Mouse (Mus musculus) heart, embryonic 10.5 days (tissue): ENCODE measurements at regions not wholly inside any gene's neighbourhood (a gene's known extent, or its start where the extent isn't known, plus 50 kb on each side); places are given as distances from the start of the nearest gene placed in this dataset.

Experiments used
- DNase-seq: peaks from one replicate; pipeline ENCODE4 v3.0.0-alpha.2; 2017; ENCODE audit warnings: low spot score
- H3K27ac ChIP-seq: fragments of 300-500 bp; sonication (generic); 2 replicates; pipeline ENCODE4 v1.5.1; 2016; ENCODE audit warnings: mild to moderate bottlenecking
- H3K27me3 ChIP-seq: fragments of 300-500 bp; sonication (generic); 2 replicates; pipeline ENCODE4 v1.6.1; 2016; ENCODE audit warnings: mild to moderate bottlenecking; ENCODE audit not compliant: poor library complexity, insufficient read depth, severe bottlenecking
- H3K36me3 ChIP-seq: fragments of 300-500 bp; sonication (generic); 2 replicates; pipeline ENCODE4 v1.6.1; 2016; ENCODE audit warnings: mild to moderate bottlenecking, moderate library complexity
- H3K4me1 ChIP-seq: fragments of 300-500 bp; sonication (generic); 2 replicates; pipeline ENCODE4 v1.6.1; 2016; ENCODE audit warnings: mild to moderate bottlenecking
- H3K4me3 ChIP-seq: fragments of 300-500 bp; sonication (generic); 2 replicates; pipeline ENCODE4 v1.5.1; 2016; ENCODE audit warnings: mild to moderate bottlenecking, moderate library complexity
- H3K9me3 ChIP-seq: fragments of 300-500 bp; sonication (generic); 2 replicates; pipeline ENCODE4 v1.6.1; 2016; ENCODE audit warnings: mild to moderate bottlenecking, moderate library complexity
- WGBS: fragments of 180-500 bp; shearing (Covaris S2); methylation state at CpG from one replicate; pipeline ENCODE4 v1.1.7; 2016; 5-methylcytosine and 5-hydroxymethylcytosine counted together

- H3K4me3 ChIP-seq = no peak overlapping the region
- H3K4me1 ChIP-seq = peaks cover 10% of the 10 kb centered on the region; the same call in 1 of the 2 replicates
- WGBS = 76% methylated on average over 5 of the region's 5 CpGs
- DNase-seq = no peak
- H3K36me3 ChIP-seq = no peaks in the 10 kb centered on the region
- no peak overlapping the region for H3K27ac ChIP-seq
- peaks cover 36% of the 10 kb centered on the region for H3K27me3 ChIP-seq
- no peaks in the 10 kb centered on the region for H3K9me3 ChIP-seq
Observed at GRCm38 (mm10) chr6:100363683-100364082, 76.4 kb upstream of the Rybp start.

GRCm38 (mm10) chr6:100356617-100357399, 69.5 kb upstream of the Rybp start:
- WGBS = 66% methylated on average over 11 of the region's 11 CpGs
- no peaks in the 10 kb centered on the region for H3K36me3 ChIP-seq

DNA sequence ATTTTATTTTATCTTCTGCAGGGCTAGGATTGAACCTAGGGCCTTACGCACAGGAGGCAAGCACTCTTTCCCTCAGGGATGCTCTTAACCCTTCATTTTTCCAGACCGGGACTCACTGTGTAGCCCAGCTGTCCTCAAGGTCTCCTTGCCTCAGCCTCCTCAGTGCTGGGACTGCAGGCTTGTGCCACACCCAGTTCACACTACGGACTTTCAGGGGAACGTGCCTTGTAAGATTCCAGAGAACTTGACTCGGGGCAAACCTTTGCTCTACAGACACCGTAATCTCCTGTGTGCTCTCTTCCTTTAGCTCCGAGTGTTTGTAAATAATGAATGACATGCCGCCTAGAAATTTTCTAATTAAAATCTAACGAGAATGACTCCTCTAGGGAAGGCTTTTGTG, 68.6 kb upstream of the Rybp start:
- H3K9me3 ChIP-seq = no peaks in the 10 kb centered on the region
- no peak overlapping the region for H3K27ac ChIP-seq
- WGBS = 80% methylated on average over 9 of the region's 9 CpGs
- no peaks in the 10 kb centered on the region for H3K36me3 ChIP-seq
- no peak for DNase-seq
- H3K4me1 ChIP-seq = 0 out of 2 replicates have a peak, but pooled peaks cover 4% of the 10 kb centered on the region
- H3K4me3 ChIP-seq = no peak overlapping the region
- peaks cover 5% of the 10 kb centered on the region; the same call in 1 of the 2 replicates for H3K27me3 ChIP-seq

More at GRCm38 (mm10) chr6:100356617-100357399, 69.5 kb upstream of the Rybp start:
- H3K9me3 ChIP-seq = no peaks in the 10 kb centered on the region
- no peak overlapping the region for H3K27ac ChIP-seq
- 0 out of 2 replicates have a peak, but pooled peaks cover 4% of the 10 kb centered on the region for H3K4me1 ChIP-seq
- H3K4me3 ChIP-seq = no peak overlapping the region
- H3K27me3 ChIP-seq = peaks cover 5% of the 10 kb centered on the region; the same call in 1 of the 2 replicates
- DNase-seq = no peak

DNA sequence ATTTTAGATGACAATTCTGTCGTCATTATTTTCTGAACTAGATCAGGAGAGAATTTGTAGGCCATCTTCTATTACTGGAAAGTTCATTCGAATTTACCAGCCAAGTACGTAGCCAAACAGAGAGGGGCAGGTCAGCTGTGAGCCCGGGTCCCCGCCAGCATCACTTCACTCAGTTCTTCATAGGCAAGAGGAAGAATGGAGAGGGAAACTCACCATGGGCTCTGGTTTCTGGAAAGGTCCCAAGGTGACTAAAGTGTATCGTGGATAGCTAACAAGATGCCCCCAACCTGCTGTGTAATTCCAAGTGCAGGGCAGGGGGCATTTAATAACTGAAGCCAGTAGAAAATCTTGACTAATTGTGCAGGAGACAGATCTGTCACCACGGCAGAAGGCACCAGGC, 60.2 kb upstream of the Rybp start:
- H3K27ac ChIP-seq = no peak overlapping the region
- H3K36me3 ChIP-seq = no peaks in the 10 kb centered on the region
- H3K9me3 ChIP-seq = no peaks in the 10 kb centered on the region
- H3K4me1 ChIP-seq = no peaks in the 10 kb centered on the region
- DNase-seq = no peak
- WGBS = 86% methylated on average over 7 of the region's 7 CpGs
- peaks cover 14% of the 10 kb centered on the region; the same call in 1 of the 2 replicates for H3K27me3 ChIP-seq
- no peak overlapping the region for H3K4me3 ChIP-seq

DNA sequence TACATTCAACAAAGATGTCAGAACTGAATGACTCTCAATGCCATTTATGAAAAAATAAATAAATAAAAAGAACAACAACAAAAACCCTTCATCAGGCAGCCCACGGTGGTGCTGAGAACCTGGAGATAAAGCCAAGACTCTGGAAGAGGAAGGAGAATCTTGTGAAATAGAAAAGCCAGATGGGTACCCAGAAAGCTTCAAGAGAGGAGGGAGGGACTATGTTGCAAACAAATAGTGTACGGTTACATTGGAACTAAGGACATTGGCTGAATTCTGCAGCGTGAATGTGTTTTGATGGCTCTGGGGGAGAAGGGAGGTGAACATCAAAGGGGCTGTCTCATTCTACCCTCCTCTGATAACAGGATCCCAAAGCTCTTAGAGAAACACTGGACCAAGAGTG, 57.8 kb upstream of the Rybp start:
- H3K36me3 ChIP-seq = no peaks in the 10 kb centered on the region
- H3K27me3 ChIP-seq = peaks cover 25% of the 10 kb centered on the region; the same call in 1 of the 2 replicates
- H3K4me1 ChIP-seq = no peaks in the 10 kb centered on the region
- 64% methylated on average over 3 of the region's 3 CpGs for WGBS
- DNase-seq = no peak
- H3K9me3 ChIP-seq = no peaks in the 10 kb centered on the region
- no peak overlapping the region for H3K4me3 ChIP-seq
- no peak overlapping the region for H3K27ac ChIP-seq

GRCm38 (mm10) chr6:100341305-100342290, 54.3 kb upstream of the Rybp start:
- peaks cover 5% of the 10 kb centered on the region for H3K4me1 ChIP-seq
- no peak for DNase-seq
- H3K27me3 ChIP-seq = peaks cover 52% of the 10 kb centered on the region
- H3K36me3 ChIP-seq = no peaks in the 10 kb centered on the region
- 64% methylated on average over 13 of the region's 13 CpGs for WGBS
- H3K9me3 ChIP-seq = no peaks in the 10 kb centered on the region
- no peak overlapping the region for H3K4me3 ChIP-seq
- no peak overlapping the region for H3K27ac ChIP-seq

DNA sequence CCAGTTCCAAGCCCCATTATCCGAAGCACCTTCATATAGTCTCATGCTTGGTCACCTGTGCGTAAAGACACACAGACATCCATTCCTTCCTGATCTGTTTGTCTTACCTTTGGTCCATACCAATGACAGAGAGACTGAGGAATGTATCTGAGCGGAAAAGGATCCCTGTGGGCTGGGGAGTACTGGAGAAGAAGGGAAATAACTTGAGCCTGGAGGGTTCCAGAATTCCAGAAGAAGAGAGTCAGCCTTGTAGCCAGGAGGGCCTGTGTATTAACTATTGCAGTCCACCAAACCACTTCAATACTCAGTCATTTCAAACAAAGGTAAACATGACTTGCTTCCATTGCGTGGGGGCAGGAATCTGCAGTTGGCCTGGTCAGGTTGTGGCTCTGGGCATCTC, 51.0 kb upstream of the Rybp start:
- H3K4me3 ChIP-seq = no peak overlapping the region
- peaks cover 65% of the 10 kb centered on the region for H3K27me3 ChIP-seq
- 88% methylated on average over 4 of the region's 4 CpGs for WGBS

More for the DNA sequence above, 51.0 kb upstream of the Rybp start:
- Histone ChIP-seq H3K27ac (no peak overlapping the region), H3K36me3 (no peaks in the 10 kb centered on the region), H3K4me1 (peaks cover 18% of the 10 kb centered on the region), H3K9me3 (no peaks in the 10 kb centered on the region)
- no peak for DNase-seq
